Mouse (Mus musculus) C3H10T1/2 (cell line): ENCODE data around the gene Casp12. TPM values are rescaled to one million over a fixed set of nuclear protein-coding genes. Genes with fewer than 3 reads are reported as not detected.

Source experiments
- polyA plus RNA-seq, 2 experiments: library from polyadenylated mRNA; unstranded; fragments of >200 nt; fragmentation: generic; extraction: Trizol; gene quantifications; one replicate each; pipeline ENCODE4 v1.2.1; 2012; ENCODE audit warnings: missing spikeins in 2 of 2

Casp12 gene
- polyA plus RNA-seq: 1 to 10 TPM in 1 of 2 experiments, under 1 TPM in 1; 0.16 to 8.2 TPM

DNA sequence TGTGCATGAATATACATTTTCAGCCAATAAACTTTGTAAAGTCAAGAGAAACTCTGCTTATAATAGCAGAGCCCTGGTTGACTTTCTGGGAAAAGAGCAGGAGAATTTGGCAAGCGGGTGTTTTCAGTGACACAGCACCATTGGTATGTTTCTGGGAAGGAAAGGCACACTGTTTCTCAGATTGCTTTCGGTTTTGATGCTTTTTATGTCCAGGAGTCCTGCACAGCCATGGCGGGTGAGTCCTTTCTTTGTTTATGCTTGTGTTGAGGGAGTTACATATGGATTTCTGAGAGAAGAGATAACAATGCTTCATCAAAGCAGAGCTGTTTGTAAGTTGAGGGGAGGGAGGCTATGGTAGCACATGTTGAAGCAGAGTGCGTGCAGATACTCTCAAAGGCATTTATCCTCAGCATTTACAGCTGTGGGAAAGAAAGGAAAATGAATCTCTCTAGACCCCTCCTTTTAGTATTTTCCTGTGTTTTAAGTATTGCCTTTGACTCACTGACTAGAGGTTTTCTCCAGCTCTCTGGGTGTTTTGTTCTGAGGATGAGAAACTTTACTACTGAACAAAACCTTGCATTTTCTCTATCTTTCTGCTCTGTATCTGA, at the start of gene Casp12:
Gene Casp12 (plus strand): TSS at position 140 of the 608 bp plus-strand sequence.

DNA sequence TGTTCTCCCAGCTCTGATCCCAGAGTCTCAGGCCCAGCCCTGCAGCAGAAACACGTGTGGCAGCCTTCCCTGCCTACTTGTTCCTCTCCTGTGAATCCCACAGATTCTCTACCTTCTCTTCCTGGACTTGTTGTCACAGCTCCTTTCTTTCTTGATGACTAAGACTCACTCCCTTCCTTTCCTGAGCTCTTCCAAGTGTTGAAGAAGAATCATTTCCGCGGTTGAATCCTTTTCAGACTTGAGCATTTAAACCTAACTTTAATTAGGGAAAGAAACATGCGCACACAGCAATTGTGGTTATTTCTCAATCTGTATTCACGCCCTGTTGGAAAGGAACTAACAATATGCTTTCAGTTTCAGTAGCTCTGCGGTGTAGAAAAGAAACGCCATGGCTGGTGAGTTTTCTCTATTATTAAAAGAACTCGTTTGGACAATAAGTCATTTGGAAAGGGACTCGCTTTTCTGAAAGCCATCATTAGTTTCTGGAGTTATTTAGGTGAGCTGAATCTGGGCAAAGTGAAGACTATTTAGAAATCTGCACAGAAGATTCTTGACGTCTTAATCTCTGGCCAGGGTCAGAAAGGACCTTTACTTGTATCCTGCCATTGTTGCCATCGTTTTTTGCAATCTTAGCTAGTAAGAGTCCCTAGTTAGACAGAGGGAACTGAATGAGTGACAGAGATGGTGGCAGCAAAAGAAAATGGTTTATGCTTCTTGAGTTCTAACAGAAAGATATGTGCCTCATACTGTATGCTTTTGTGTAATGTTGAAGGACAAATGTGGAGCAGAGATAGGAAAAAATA, 46.7 kb upstream of the Casp12 start, which contains the start of gene Casp1:
Gene Casp1 (plus strand): TSS at position 189 of the 803 bp plus-strand sequence.

DNA sequence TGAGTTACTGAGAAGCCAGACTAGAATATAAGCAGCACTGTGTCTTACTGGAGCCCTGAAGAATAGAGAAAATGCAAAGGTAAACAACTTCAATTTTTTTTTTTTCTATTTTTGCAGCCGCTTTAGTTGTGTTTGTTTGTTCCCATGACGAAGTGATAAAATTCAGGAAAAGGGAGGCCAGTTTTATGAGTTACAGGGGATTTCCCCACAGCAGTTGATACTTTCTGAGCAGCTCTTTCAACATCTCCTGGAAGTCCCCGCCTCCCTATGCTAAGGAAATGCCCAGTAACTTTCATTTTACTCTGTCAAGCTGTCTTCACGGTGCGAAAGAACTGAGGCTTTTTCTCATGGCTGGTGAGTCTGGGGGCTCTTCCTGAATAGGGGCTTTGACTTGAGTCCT, 36.7 kb upstream of the Casp12 start, which contains the start of gene Casp4:
Gene Casp4 (plus strand): TSS at position 268 of the 400 bp plus-strand sequence.

Other genes with a start within 250 kb of the Casp12 start
- gene Casp1, start 46.9 kb upstream of the Casp12 start, polyA plus RNA-seq: under 1 TPM in 1 of 2 experiments, not detected in 1; 0.17 TPM
- 1 to 10 TPM in 1 of 2 experiments, under 1 TPM in 1; 0.06 to 2.5 TPM for gene Casp4, start 36.6 kb upstream of the Casp12 start, polyA plus RNA-seq